Mouse (Mus musculus) CH12.LX (cell line): Measurements from ENCODE around the gene Slc9a3r1. TPM values are rescaled to one million over a fixed set of nuclear protein-coding genes. Genes with fewer than 3 reads are reported as not detected.

Experiments used
- DNase-seq: peaks from one replicate; pipeline ENCODE4 v3.0.0-alpha.2; 2013; ENCODE audit errors: extremely low read depth
- H3K27ac ChIP-seq: 2 replicates; pipeline ENCODE4 v1.5.1; 2012; ENCODE audit warnings: low read depth, mild to moderate bottlenecking, control low read depth, moderate library complexity; ENCODE audit not compliant: insufficient read depth
- H3K27me3 ChIP-seq: replicated peaks from 2 replicates; pipeline ENCODE3; 2012; ENCODE audit warnings: inconsistent platforms
- H3K36me3 ChIP-seq, 2 experiments: replicated peaks in 1 of 2; 2 replicates each; pipeline versions ENCODE3 to v1.6.1; 2012; ENCODE audit warnings: inconsistent platforms in 1 of 2, low read length in 1 of 2, mild to moderate bottlenecking in 1 of 2, mixed read lengths in 1 of 2, moderate library complexity in 1 of 2; ENCODE audit not compliant: control insufficient read depth in 1 of 2, insufficient read depth in 1 of 2
- H3K4me1 ChIP-seq, 2 experiments: 2 replicates each; pipeline ENCODE4 v1.6.1; 2012; ENCODE audit warnings: inconsistent platforms in 1 of 2, moderate library complexity in 1 of 2; ENCODE audit not compliant: insufficient read depth in 2 of 2, control insufficient read depth in 1 of 2
- H3K4me2 ChIP-seq: 2 replicates; pipeline ENCODE4 v1.6.1; 2012; ENCODE audit warnings: low read depth, mild to moderate bottlenecking, control low read depth; ENCODE audit not compliant: poor library complexity, insufficient read depth, severe bottlenecking
- H3K4me3 ChIP-seq, 3 experiments: fragments of 150-350 bp in 1 of 3; sonication (generic) in 1 of 3; replicated peaks in 1 of 3; 2 replicates each; pipeline versions ENCODE3 to v1.5.1; 2011 to 2012; ENCODE audit warnings: low read depth in 2 of 3, low read length in 2 of 3, mild to moderate bottlenecking in 2 of 3, moderate library complexity in 2 of 3, control low read depth in 1 of 3, improper control_type of control experiment in 1 of 3, inconsistent platforms in 1 of 3, mixed read lengths in 1 of 3; ENCODE audit not compliant: poor library complexity in 1 of 3
- H3K79me2 ChIP-seq: replicated peaks from 2 replicates; pipeline ENCODE4 v1.6.1; 2012; ENCODE audit warnings: mild to moderate bottlenecking, moderate library complexity; ENCODE audit not compliant: control insufficient read depth, poor library complexity, insufficient read depth, severe bottlenecking; ENCODE audit errors: extremely low read depth
- H3K9ac ChIP-seq: 2 replicates; pipeline ENCODE4 v1.6.1; 2012; ENCODE audit warnings: low read depth, mild to moderate bottlenecking, control low read depth, moderate library complexity; ENCODE audit not compliant: insufficient read depth
- H3K9me3 ChIP-seq: replicated peaks from 2 replicates; pipeline ENCODE3; 2012; ENCODE audit warnings: low read length, inconsistent platforms, mixed read lengths
- BHLHE40 ChIP-seq: IDR thresholded peaks from 2 replicates; pipeline ENCODE4 v1.6.1; 2011; ENCODE audit warnings: mild to moderate bottlenecking, low read depth, low read length, improper control_type of control experiment
- CHD1 ChIP-seq: IDR thresholded peaks from 2 replicates; pipeline ENCODE4 v1.6.1; 2012; ENCODE audit warnings: low read depth, low read length, improper control_type of control experiment, inconsistent platforms
- CHD2 ChIP-seq: IDR thresholded peaks from 2 replicates; pipeline ENCODE4 v1.6.1; 2011; ENCODE audit warnings: low read length, improper control_type of control experiment
- ELF1 ChIP-seq: IDR thresholded peaks from 2 replicates; pipeline ENCODE4 v1.6.1; 2014; ENCODE audit warnings: low read depth, mild to moderate bottlenecking, inconsistent platforms, low read length, improper control_type of control experiment
- GABPA ChIP-seq: IDR thresholded peaks from 2 replicates; pipeline ENCODE4 v1.6.1; 2012; ENCODE audit warnings: low read depth, low read length, improper control_type of control experiment, inconsistent platforms; ENCODE audit not compliant: insufficient replicate concordance
- IRF4 ChIP-seq: IDR thresholded peaks from 2 replicates; pipeline ENCODE4 v1.6.1; 2014; ENCODE audit warnings: low read depth, mild to moderate bottlenecking, inconsistent platforms, low read length, improper control_type of control experiment
- JUN ChIP-seq: IDR thresholded peaks from 2 replicates; pipeline ENCODE4 v1.6.1; 2011; ENCODE audit warnings: low read depth, mild to moderate bottlenecking, low read length, improper control_type of control experiment, moderate library complexity; ENCODE audit not compliant: insufficient read depth
- JUND ChIP-seq: conservative IDR thresholded peaks from 2 replicates; pipeline ENCODE4 v1.6.1; 2011; ENCODE audit warnings: low read depth, low read length, improper control_type of control experiment
- KAT2A ChIP-seq: IDR thresholded peaks from 2 replicates; pipeline ENCODE4 v1.6.1; 2012; ENCODE audit warnings: low read length, improper control_type of control experiment, inconsistent platforms; ENCODE audit not compliant: insufficient replicate concordance
- MAX ChIP-seq: IDR thresholded peaks from 2 replicates; pipeline ENCODE4 v1.6.1; 2011; ENCODE audit warnings: low read length, improper control_type of control experiment
- MAZ ChIP-seq: IDR thresholded peaks from 2 replicates; pipeline ENCODE4 v1.6.1; 2012; ENCODE audit warnings: low read depth, mild to moderate bottlenecking, inconsistent platforms, low read length, improper control_type of control experiment, moderate library complexity
- MEF2A ChIP-seq: IDR thresholded peaks from 2 replicates; pipeline ENCODE4 v1.6.1; 2014; ENCODE audit warnings: low read depth, mild to moderate bottlenecking, inconsistent platforms, low read length, improper control_type of control experiment, borderline replicate concordance
- MXI1 ChIP-seq: IDR thresholded peaks from 2 replicates; pipeline ENCODE4 v1.6.1; 2011; ENCODE audit warnings: mild to moderate bottlenecking, low read depth, low read length, improper control_type of control experiment
- MYC ChIP-seq: IDR thresholded peaks from 2 replicates; pipeline ENCODE4 v1.6.1; 2011; ENCODE audit warnings: low read depth, mild to moderate bottlenecking, improper control_type of control experiment, low read length
- NELFE ChIP-seq: IDR thresholded peaks from 2 replicates; pipeline ENCODE4 v1.6.1; 2011; ENCODE audit warnings: low read depth, low read length, improper control_type of control experiment
- NRF1 ChIP-seq: IDR thresholded peaks from 2 replicates; pipeline ENCODE4 v1.6.1; 2014; ENCODE audit warnings: low read depth, mild to moderate bottlenecking, inconsistent platforms, low read length, improper control_type of control experiment, moderate library complexity
- PAX5 ChIP-seq: IDR thresholded peaks from 2 replicates; pipeline ENCODE4 v1.6.1; 2012; ENCODE audit warnings: low read length, inconsistent platforms, mixed read lengths
- POLR2A ChIP-seq: IDR thresholded peaks from 2 replicates; pipeline ENCODE4 v1.6.1; 2011; ENCODE audit warnings: low read depth, mild to moderate bottlenecking, improper control_type of control experiment, low read length
- RAD21 ChIP-seq: IDR thresholded peaks from 2 replicates; pipeline ENCODE4 v1.6.1; 2011; ENCODE audit warnings: low read depth, mild to moderate bottlenecking, low read length, improper control_type of control experiment, moderate library complexity
- RCOR1 ChIP-seq: conservative IDR thresholded peaks from 2 replicates; pipeline ENCODE4 v1.6.1; 2012; ENCODE audit warnings: low read depth, mild to moderate bottlenecking, inconsistent platforms, low read length, improper control_type of control experiment
- SIN3A ChIP-seq: IDR thresholded peaks from 2 replicates; pipeline ENCODE4 v1.6.1; 2012; ENCODE audit warnings: low read length, improper control_type of control experiment, inconsistent platforms
- SMC3 ChIP-seq: IDR thresholded peaks from 2 replicates; pipeline ENCODE4 v1.6.1; 2011; ENCODE audit warnings: low read depth, low read length, improper control_type of control experiment
- USF1 ChIP-seq: IDR thresholded peaks from 2 replicates; pipeline ENCODE4 v1.6.1; 2014; ENCODE audit warnings: low read depth, mild to moderate bottlenecking, inconsistent platforms, low read length, improper control_type of control experiment
- USF2 ChIP-seq: conservative IDR thresholded peaks from 2 replicates; pipeline ENCODE4 v1.6.1; 2011; ENCODE audit warnings: low read depth, low read length, improper control_type of control experiment
- ZMIZ1 ChIP-seq: IDR thresholded peaks from 2 replicates; pipeline ENCODE4 v1.6.1; 2012; ENCODE audit warnings: low read depth, mild to moderate bottlenecking, inconsistent platforms, low read length, improper control_type of control experiment
- dilution Hi-C: fragments of 300-500 bp; cut with MboI; formaldehyde crosslinking; loops from 2 replicates; pipeline ENCODE4 v1.14.3; 2020; ENCODE audit warnings: low sequenced_read_pairs; ENCODE audit not compliant: extremely low pct_unique_long_range_greater_than_20kb, extremely low pct_ligation_motif_present
- in situ Hi-C: fragments of 300-500 bp; cut with MboI; formaldehyde crosslinking; loops from 3 replicates; pipeline ENCODE4 v1.14.3; 2019; ENCODE audit warnings: low sequenced_read_pairs, low pct_ligation_motif_present, low pct_unique_long_range_greater_than_20kb, mixed read lengths
- polyA plus RNA-seq: library from polyadenylated mRNA; unstranded; fragments of >175 nt; gene quantifications from 2 replicates; pipeline ENCODE4 v1.2.1, GENCODE M21; 2012; ENCODE audit warnings: low read depth; ENCODE audit not compliant: insufficient read length
- total RNA-seq, 2 experiments: library from RNA; depleted of rRNA; stranded (reverse); fragments of 300-350 nt in 1 of 2; fragments of >200 nt in 1 of 2; gene quantifications; 2 replicates each; pipeline ENCODE4 v1.2.3; 2012 to 2014

Gene Slc9a3r1
- total and polyA plus RNA-seq, 3 experiments = 51.9 to 69.0 (median 63.7) TPM

GRCm38 (mm10) chr11:115164341-115164975 is 1.3 kb downstream of the Slc9a3r1 start:
- in situ Hi-C loops (loop anchor here (5.0 kb wide), 3 partner anchors 33 to 108 kb away; no protein-coding TSS in a partner anchor), dilution Hi-C loops (no loop called here)
- Histone ChIP-seq H3K9me3 (peaks cover 2% of the 10 kb centered on the region), H3K9ac (peak overlapping the region; percentile 46), H3K4me1 (peaks cover 16 to 49% of the 10 kb centered on the region in 2 experiments), H3K27me3 (no peaks in the 10 kb centered on the region), H3K36me3 (peaks cover 7 to 39% of the 10 kb centered on the region in 2 experiments), H3K4me2 (peak overlapping the region; percentile 77), H3K79me2 (peaks cover 40% of the 10 kb centered on the region), H3K4me3 (peak overlapping the region; percentile 69 to 98 (median 86)), H3K27ac (no peak overlapping the region)
- TF ChIP-seq ELF1 (peak; percentile 36; the same call in 1 of the 2 replicates), MXI1 (peak; percentile 59), PAX5 (no peak), CHD2 (peak; percentile 92), SIN3A (peak; percentile 52), BHLHE40 (0 out of 2 replicates have a peak, but pooled peaks have one; percentile 20), MEF2A (no peak)
- DNase-seq = no peak

DNA sequence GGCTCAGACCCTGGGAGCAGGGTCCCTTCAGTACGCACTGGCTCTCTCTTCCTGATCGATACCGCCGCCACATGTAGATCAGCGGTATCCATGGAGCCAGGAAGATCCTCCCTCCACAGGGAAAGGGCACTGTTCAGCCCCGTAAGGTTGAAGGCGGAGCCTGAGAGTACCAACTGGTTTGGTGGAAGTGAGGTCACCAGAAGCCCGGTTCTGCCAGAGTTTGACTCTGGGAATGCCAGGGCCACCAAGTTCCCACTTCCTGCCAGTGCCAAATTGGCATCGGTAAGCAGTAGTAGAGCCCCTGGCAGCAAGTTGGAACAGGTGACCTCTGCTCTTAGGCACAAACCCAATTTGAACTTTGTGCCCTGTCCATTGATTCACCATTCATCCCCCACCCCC is 1.8 kb downstream of the Slc9a3r1 start:
- H3K4me1 ChIP-seq = peaks cover 16 to 49% of the 10 kb centered on the region in 2 experiments
- no peak overlapping the region for H3K27ac ChIP-seq
- no peaks in the 10 kb centered on the region for H3K9me3 ChIP-seq
- in situ Hi-C loops (loop anchor here (5.0 kb wide), 3 partner anchors 32 to 107 kb away; no protein-coding TSS in a partner anchor), dilution Hi-C loops (no loop called here)
- peak overlapping the region; percentile 46 for H3K9ac ChIP-seq
- DNase-seq = no peak
- peak overlapping the region; percentile 77 for H3K4me2 ChIP-seq
- no peaks in the 10 kb centered on the region for H3K27me3 ChIP-seq
- H3K4me3 ChIP-seq = peak overlapping the region; percentile 69 to 98 (median 86)
- peaks cover 40% of the 10 kb centered on the region for H3K79me2 ChIP-seq
- TF ChIP-seq ZMIZ1 (no peak), SIN3A (no peak; the same call in 1 of the 2 replicates), MAZ (0 out of 2 replicates have a peak, but pooled peaks have one; percentile 17), POLR2A (no peak), CHD1 (no peak)
- peaks cover 7 to 42% of the 10 kb centered on the region in 2 experiments for H3K36me3 ChIP-seq

DNA sequence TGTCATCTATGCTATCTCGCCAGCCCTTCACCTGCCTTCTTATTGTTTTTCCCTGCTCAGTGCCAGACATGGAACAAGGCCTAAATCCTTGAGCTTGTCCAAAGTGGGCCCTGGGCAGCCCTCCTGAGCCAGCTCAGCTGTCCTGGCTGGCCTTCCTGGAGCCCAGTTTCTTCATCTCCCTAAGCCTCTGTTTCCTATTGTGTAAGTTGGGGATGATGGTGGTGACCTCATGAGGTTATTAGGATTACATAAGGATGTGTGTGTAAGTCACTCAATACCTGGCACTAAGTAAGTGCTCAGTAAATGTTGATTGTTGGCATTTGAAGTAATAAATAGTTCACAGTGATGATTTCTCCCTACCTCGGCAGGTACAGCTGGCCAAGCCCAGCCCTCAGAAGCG is 3.6 kb downstream of the Slc9a3r1 start:
- Histone ChIP-seq H3K4me3 (no peak overlapping the region), H3K4me2 (no peak overlapping the region), H3K79me2 (peaks cover 43% of the 10 kb centered on the region), H3K9ac (no peak overlapping the region), H3K27ac (no peak overlapping the region), H3K27me3 (no peaks in the 10 kb centered on the region), H3K4me1 (peaks cover 23 to 42% of the 10 kb centered on the region in 2 experiments), H3K36me3 (peaks cover 7 to 56% of the 10 kb centered on the region in 2 experiments), H3K9me3 (no peaks in the 10 kb centered on the region)
- dilution Hi-C loops = no loop called here
- no peak for DNase-seq
- in situ Hi-C loops = no loop called here
- TF ChIP-seq USF1 (no peak), BHLHE40 (no peak), NRF1 (no peak), IRF4 (no peak), RAD21 (no peak), MXI1 (no peak), USF2 (no peak), GABPA (no peak), JUND (no peak), RCOR1 (no peak), NELFE (no peak), KAT2A (no peak), SMC3 (no peak), MYC (no peak), JUN (no peak), MAX (no peak)
